Mouse (Mus musculus) liver, embryonic 14.5 days (tissue): ENCODE results near the gene Trim29.

ENCODE experiments used
- CTCF ChIP-seq: IDR thresholded peaks from 2 replicates; pipeline ENCODE4 v1.5.1; 2016; ENCODE audit warnings: antibody characterized with exemption, low read depth, control low read depth
- EP300 ChIP-seq: IDR thresholded peaks from 2 replicates; pipeline ENCODE4 v1.6.1; 2016; ENCODE audit warnings: antibody characterized with exemption, low read depth

- no peak for TF ChIP-seq CTCF
- no peak for TF ChIP-seq EP300
Observed at GRCm38 (mm10) chr9:43315320-43315950, 4.8 kb downstream of the Trim29 start.
